Mouse (Mus musculus): Measurements from ENCODE around the gene Scube1.

Gene Scube1

GRCm38 (mm10) chr15:83664722-83665121, 60.1 kb downstream of the Scube1 start:
- peak; percentile 79 for DNase-seq (ENCODE audit: low spot score)

GRCm38 (mm10) chr15:83663066-83663465, 61.8 kb downstream of the Scube1 start:
- no peak for DNase-seq (ENCODE audit: low spot score)

- DNase-seq (ENCODE audit: low spot score), result no peak
These were observed 62.7 kb downstream of the Scube1 start for GRCm38 (mm10) chr15:83662106-83662505.

DNA sequence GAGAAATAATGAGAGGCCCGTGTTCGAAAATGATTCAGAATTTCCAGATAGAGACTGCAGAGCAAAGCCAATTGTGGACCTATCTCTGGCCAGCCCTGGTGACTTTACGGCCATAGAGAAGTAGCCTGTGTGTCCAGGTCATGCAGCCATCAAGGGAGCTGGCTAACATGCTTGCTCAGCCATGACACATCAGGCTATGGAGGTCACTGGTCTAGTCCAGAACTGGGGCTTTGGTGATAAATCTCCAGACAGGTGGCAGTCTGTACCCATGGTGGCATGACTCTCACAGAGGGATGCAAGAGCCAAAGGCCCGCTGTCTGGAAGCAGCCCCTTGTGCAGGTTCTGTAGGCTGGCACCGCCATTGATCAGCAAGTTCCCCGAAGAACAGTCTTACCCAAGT, 82.3 kb downstream of the Scube1 start:
- no peak for DNase-seq (ENCODE audit: low spot score)

GRCm38 (mm10) chr15:83640208-83640607, 84.6 kb downstream of the Scube1 start:
- DNase-seq (ENCODE audit: low spot score), result no peak

DNA sequence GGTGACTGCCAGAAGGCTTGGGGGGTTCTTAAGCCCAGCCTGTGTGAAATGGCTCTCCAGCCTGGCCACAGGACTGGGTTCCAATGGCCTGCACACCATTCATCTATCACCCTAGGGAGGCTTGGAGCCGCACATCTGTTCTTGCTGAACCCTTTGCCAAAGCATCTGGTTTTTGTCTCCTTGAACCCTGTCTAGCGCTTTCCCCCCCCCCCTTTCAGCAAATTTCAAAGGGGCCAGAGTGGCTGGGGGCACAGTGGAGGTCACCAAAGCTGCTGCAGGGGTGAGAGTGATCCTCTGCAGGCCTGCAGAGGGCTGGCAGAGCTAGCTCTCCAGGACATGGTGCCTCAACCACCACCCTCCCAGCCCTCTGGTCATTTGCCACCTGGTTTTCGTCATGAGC, 85.7 kb downstream of the Scube1 start:
- DNase-seq (ENCODE audit: low spot score), result no peak

DNA sequence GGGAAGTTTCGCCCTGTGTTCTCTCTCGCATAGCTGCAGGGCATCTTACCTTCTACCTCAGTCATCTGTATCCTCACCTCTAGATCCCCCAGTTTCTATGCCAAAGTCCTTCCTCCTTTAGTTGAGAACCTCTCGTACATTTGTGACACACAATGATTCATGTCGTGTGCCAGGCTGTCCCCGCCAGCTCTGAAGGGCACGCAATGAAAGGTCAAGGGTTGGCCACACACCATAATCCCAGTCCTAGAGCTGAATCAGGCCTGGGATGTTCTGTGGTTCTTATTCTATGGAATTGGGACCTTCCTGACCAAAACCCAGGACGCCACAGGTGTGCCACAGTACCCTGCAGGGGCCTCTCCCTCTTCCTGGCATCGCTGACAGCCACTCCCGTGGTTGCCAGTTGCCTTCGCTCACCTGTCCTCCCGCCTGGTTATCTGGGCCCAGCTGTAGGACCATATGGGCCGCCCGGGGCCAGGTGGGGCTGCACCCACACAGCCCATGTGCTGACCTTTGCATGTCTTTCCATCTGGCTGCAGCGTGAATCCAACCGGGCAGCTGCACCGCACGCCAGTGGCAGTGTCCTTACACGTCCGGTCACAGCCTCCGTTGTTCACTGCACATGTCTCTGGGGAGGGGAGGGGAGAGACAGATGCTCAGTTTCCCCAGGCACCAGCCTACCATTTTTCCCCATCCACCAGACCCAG, 86.5 kb downstream of the Scube1 start:
- no peak for DNase-seq (ENCODE audit: low spot score)

DNA sequence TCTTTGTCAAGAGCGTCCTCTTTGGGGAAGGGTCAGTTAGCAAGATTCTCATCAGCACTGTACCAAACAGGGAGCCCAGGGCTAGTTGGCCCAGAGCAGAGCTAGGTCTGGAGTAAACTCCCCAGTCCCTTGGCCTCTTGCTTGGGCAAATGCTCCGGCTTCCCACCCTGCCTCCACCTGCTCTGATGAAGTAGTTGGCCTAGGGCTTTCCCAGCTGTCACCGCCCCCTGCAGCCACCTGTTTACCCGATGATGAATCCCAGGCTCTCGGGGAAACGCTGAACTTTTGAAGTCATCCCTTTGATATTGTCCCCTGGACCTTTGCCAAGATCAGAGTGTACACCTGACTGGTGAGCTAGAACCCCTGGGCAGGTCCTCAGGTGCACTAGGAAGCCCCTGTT, 88.1 kb downstream of the Scube1 start:
- DNase-seq (ENCODE audit: low spot score), result no peak

- no peak for DNase-seq (ENCODE audit: low spot score)
These were observed 89.6 kb downstream of the Scube1 start for GRCm38 (mm10) chr15:83635251-83635650.

- peak; percentile 5 for DNase-seq (ENCODE audit: low spot score)
These were observed 90.7 kb downstream of the Scube1 start for GRCm38 (mm10) chr15:83634076-83634475.

DNA sequence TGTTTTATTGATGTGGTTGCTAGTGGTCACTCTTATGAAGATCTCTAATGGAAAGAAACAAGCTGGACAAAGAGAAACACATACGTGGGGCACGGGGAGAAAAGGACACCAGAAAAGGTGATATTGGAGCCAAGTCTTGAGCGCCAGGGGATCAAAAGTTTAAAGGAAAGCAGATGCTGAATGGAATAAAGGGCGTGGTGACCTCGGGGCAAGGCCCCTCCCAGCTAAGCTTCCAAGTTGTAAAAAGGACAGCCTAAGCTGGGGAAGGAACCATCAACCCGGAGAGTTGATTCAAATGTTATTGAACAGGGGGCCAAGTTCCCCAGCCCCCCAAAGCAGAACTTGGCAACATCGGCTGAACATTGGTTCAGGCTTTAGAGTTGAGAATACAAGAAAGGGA, 93.8 kb downstream of the Scube1 start:
- DNase-seq (ENCODE audit: low spot score), result no peak

- no peak for DNase-seq (ENCODE audit: low spot score)
These were observed 95.1 kb downstream of the Scube1 start for GRCm38 (mm10) chr15:83629716-83630115.

DNA sequence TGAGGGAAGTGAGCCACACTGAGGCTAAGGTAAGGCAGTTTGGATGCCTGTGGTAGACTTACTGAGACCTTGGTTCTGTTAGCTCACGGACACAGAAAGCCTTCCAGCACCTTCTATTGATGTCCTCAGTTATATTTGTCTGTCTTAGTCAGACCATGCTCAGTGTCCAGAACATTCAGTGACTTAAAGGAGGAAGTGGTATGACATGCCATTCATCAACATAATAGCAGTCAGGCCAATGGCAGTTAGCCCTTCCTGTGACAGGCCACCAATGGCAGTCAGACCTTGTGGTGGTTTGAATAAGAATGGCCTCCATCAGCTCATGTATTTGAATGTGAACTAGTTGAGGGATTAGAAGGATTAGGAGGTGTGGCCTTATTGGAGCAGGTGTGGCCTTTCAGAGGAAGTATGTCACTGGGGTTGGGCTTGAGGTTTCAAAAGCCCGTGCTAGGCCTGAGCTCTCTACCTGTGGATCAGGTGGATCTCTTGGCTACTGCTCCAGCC, 98.6 kb downstream of the Scube1 start:
- no peak for DNase-seq (ENCODE audit: low spot score)

GRCm38 (mm10) chr15:83615245-83615644, 109.6 kb downstream of the Scube1 start:
- DNase-seq (ENCODE audit: low spot score), result no peak

DNA sequence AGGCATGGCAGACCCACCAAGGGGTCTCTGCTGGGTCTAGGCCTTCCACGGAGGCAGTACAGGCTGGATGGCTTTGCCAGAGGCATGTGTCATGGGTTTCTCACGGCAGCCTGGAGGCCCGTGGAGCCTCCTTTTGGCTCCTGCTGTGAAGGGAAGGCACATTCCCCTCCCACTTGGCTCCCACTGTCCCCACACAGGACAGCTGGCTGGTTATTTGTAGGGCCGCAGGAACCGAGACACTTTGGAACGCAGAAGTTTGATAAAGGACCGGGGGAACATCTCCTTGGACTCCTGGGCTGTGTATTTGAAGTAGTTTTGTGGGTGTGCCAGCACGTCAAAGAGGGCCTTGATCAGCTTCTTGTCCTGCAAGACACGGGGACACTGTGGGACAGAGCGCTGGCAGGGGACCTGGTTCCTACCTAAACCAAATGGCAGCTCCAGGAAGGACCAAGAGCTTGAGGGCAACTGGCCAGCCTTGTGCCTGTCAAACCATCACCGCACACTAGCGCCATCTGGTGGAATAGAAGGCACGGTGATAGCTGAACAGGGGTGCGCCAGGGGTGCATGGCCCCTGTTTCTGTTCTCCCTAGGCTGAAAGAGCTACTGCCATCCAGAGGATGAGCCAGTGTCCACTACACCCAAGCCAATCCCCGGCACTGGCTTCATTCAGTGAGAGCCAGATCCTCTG, 117.6 kb downstream of the Scube1 start:
- peak; percentile 88 for DNase-seq (ENCODE audit: low spot score)

- no peak for DNase-seq (ENCODE audit: low spot score)
These were observed 118.1 kb downstream of the Scube1 start for GRCm38 (mm10) chr15:83606700-83607099.

DNA sequence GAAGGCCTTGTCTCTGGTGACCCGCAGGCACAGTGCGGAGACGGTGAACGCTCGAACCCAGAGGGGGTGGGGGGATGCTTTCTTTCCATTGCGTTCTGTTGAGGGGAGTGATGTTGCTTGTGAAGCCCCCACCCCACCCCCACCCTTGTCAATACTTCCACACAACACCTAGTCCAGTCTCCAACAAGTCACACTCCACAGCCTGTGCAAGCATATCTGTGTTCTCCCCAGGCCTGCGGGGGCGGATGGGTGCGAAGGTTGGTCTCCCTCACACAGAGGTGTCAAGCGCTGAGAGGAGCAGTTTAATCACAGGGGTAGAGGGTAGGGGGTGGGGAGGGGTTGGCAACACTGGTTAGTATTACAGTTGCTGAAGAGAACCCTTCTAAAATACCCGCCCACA, 118.6 kb downstream of the Scube1 start:
- DNase-seq (ENCODE audit: low spot score), result no peak

DNA sequence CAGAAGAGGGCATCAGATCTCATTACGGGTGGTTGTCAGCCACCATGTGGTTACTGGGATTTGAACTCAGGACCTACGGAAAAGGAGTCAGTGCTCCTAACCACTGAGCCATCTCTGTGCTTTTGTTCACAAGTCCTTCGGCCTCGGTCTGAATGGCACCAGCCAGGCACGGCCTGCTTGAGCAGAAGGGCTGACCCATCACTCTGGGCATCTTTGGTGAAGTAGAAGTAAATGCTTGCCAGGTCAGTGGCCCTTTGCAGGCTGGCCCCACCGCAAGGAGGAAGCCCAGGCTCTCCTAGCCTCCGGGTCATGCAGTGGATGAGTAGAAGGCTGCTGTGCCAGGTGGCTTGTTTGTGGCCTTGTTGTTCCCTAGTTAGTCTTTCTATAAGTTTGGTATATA, 121.4 kb downstream of the Scube1 start:
- DNase-seq (ENCODE audit: low spot score), result no peak

- no peak for DNase-seq (ENCODE audit: low spot score)
These were observed 121.8 kb downstream of the Scube1 start for GRCm38 (mm10) chr15:83603046-83603396.

DNA sequence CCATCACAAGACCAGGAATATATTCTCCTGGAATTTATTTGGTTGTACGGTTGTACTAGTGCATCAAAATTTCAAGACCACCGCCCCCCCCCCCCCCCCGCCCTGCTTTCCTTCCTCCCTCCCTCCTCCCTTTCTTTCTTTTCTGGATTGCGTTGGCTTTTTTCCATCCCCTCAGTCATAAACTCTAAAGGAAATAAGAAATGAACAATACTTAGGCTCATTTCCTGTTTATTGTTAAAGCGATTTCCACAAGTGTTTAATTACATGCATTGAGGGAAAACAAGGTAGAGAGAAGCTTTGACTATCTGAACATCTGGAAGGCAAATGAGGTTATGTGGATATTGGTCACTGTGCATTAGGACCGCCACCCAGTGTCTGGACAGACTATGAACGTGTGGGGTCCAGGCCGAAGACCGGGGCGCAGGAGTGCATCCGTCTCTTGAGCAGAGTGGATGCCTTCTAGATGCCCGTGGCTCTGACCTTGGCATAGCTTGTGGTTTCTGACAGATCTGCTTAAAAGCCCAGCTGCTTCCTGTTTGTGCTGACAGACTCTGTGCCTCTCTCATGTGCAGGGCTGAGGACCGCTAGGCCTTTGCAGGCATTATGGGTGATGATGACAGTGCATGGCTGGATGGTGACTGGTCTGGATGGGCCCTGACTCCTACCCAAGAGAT, 122.3 kb downstream of the Scube1 start:
- DNase-seq (ENCODE audit: low spot score), result no peak

DNA sequence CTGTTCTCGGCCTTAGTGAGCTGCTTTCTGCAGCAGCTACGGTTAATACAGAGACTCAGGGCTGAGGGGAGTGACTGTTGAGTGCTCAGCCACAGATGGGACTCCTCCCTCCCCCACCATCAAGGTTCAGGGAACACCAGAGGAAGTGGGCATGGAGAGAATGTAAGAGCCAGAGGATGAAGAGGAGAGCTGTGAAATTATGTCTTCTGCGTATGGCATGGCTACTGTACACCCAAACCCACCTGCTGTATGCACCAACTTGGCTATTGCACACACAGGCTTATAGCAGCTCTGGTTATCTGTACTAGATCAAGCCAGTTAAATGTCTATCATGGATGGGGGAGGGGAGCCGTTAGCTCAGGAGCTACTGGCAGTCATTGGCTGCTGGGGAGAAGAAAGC, 123.6 kb downstream of the Scube1 start:
- no peak for DNase-seq (ENCODE audit: low spot score)

- DNase-seq (ENCODE audit: low spot score), result no peak
These were observed 128.0 kb downstream of the Scube1 start for GRCm38 (mm10) chr15:83596833-83597232.

GRCm38 (mm10) chr15:83595364-83595711, 129.5 kb downstream of the Scube1 start:
- no peak for DNase-seq (ENCODE audit: low spot score)

All from adipocyte (in vitro differentiated cells).